Mouse (Mus musculus) adrenal gland, postnatal 4 days (tissue): ENCODE results near the gene Tmem267. TPM values are rescaled to one million over a fixed set of nuclear protein-coding genes. Genes with fewer than 3 reads are reported as not detected.
"Not testable (repeated sequence)": the region's sequence is repeated elsewhere in the genome, so short reads cannot be mapped to it uniquely, and the experiment has no call there.

Experiments
- DNase-seq, 2 experiments: peaks; one replicate each; pipeline ENCODE4 v3.0.0; 2021 to 2022; ENCODE audit warnings: low spot score in 2 of 2, mixed read lengths in 2 of 2
- long read RNA-seq, 2 experiments: library from polyadenylated mRNA; stranded (forward); transcript quantifications; one replicate each; pipeline ENCODE4 v2.0.0; 2021
- total RNA-seq, 2 experiments: library from RNA; stranded (reverse); gene quantifications; 2 replicates each; pipeline ENCODE4 v1.2.3; 2021

Gene Tmem267
- 10 to 100 TPM; 12.1 to 13.2 TPM for total RNA-seq
- long read RNA-seq, experiment 1, partial matches to known transcripts: 0 of 1 reads
- long read RNA-seq, experiment 1, other reads (novel, unspliced or antisense): 1 of 1 reads
- long read RNA-seq, experiment 2, partial matches to known transcripts: 0 of 5 reads
- long read RNA-seq, experiment 2, other reads (novel, unspliced or antisense): 3 of 5 reads

DNA sequence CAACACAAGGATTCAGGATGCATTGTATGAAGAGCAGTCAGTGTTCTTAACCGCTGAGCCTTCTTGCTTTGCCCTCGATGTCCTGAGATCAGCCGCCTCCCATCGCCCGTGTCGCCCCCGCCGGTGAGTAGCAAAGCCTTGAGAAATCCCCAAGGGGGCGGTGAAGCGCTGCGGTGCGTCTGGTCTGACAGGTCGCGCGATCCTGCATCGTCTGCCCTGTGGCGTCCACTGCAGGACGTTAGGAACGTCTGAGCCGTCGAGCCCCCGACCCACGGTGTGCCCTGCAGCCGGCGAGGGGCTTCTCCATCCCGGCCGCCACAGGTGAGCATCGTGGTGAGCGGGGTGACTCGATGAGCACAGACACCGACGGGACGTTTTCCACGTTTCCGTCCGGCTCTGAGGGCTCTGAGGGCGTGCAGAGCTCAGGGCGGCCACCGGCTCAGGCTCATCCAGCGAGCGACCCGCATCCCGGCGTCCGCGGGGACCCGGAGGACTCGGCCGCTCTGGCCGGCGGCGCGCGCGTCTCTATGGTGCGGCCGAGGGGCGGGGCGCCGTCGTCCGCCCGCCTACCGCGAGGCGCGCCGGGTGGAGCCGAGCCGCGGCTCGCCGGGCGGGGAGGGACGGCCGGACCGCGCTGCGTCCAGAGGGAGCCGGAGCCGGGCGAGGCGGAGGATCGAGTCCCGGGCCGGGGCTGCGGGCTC lies at the start of gene Tmem267, which contains the start of gene 3110070M22Rik:
Gene Tmem267, plus strand, starts transcription at position 160 of the 701 bp plus-strand sequence.
Gene 3110070M22Rik, minus strand, starts transcription at position 504 of the 701 bp plus-strand sequence.
- peak; percentile 73 to 94 for DNase-seq

DNA sequence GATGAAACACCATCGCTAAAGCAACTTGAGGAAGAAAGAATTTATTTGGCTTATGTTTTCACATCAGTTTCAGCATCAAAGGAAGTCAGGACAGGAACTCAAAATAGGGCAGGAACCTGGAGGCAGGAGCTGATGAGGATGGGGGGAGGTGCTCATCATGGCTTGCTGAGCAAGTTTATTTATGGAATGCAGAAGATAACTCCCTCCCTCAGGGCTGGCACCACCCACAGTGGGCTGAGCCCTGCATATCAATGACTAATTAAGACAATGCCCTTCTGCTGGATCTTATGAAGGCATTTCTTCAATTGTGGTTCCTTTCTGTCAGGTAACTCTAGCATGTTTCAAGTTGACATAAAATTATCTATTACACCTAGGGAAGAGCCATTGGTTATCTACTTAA lies 45.6 kb upstream of the Tmem267 start:
- no peak for DNase-seq

DNA sequence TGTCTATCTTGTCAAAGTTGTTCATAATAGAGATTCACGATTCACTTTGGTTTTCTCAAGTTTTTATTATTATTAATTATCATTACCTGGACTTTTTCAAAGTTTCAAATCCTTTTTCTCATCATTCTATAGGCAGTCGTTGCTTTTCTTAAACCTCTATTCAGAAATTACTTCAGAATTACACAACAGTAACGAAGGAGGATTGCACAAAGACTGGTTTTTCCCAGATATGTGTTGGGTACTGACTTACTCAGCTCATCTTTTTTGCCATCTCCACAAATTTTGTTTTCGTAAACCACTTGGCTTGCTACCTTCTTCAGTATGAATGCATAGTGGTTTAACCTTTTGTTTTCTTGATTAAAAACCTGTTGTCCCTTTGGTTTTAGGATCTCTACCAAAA lies 34.3 kb upstream of the Tmem267 start:
- DNase-seq: no peak

DNA sequence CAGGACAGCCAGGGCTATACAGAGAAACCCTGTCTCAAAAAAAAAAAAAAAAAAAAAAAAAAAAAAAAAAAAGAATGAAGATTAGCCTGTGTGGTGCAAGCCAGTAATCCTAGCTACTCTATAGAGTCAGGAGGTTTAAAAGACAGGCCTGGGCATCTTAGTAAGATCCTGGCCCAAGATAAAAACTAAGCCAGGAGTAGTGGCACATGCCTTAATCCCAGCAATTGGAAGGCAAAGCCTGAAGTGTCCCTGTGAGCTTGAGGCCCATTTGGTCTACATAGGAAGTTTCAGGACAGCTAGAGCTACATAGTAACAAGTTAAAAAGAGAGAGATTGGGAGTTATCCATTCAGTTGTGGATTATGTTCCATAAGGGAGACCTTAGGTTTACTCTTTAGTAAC lies 32.8 kb upstream of the Tmem267 start:
- no peak for DNase-seq

DNA sequence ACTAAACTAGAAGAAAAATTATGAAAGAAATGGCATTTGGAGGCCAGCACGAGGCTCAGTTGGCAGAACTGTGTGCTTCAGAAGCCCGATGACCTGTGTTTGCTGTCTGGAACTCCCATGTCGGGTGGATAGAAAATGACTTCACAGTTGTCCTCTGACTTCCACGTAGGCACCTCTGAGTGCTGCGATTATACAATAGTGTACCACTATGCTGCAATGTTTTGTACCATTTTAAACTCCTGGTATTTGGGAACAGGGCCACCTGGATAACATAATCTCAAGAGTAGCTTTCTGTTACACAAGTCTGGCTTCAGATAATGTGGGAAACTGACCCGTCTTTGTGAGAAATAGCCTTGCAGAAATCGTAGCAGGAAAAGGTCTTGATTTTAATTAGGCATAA lies 31.5 kb upstream of the Tmem267 start:
- DNase-seq: no peak

DNA sequence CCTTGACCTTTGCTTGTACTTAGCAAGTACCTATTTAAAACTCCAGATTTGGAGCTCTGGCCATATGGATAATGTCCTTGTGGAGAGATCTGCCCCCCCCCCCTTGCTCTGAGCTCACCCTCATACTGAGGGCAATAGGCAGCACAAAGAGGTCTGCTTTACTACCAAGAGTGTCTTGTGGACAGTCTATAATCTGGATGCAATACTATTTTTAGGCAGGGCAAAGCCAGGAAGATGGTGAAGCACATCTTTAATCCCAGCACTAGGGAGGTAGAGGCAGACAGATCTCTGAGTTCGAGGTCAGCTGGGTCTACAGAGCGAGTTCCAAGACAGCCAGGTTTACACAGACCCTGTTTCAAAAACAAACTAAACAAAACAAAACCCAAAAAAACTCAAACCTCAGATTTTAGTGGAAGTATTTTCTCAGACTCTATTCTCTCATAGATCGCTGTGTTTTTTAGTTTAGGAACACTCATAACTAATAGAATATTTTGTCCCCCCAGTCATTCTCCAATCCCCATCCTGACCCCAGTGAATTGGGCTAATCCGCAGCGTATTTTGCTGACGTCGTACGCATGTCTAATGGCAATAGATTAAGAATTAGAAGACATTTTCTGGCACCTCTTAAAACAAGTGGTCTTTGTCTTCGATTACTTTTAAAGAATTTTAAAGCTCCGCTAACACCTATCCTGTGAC lies 25.8 kb upstream of the Tmem267 start:
- no peak for DNase-seq

DNA sequence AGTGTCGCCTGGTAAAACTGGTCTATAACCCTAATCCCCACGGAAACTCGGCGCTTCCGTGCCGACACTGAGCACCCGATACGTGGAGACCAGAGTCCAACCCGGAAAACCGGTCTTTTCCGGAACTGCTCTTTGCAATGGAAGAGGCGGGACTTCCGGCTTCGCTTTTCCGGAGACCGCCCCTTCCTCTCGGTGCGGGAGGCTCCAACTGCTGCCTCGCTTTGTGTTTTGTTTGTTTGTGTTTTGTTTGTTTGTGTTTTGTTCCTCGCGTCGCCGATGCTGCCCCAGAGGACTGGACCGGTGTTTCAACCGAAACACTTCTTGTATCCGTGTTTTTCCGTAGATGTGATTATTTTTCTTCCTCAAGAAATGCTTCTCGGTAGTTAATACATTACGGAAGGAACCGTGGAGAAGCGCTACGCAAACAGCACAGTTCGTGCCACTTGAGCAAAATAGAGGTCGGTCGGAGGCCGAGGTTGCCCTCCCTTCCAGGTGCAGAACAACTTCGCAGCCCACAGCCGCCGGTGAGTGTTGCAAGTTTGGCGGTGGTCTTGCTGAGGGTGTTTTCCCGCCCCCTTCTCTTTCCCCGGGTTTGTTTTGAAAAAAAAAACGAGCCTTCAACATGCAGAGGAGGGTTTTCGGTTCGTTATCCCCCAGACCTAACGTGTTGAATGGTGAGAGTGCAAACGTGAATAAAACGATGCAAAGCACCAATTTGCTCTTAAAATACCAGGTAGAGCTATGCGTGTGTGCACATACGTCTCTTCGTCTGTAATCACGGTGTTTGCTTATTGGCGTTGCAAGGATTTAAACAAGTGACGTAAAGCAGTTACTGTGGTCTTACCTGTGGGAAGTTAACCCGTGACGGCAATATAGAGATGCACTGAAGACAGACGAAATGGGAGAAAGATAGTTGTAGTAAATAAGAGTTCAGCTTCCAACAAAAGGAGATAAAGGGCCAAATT lies 25.0 kb upstream of the Tmem267 start, which contains the start of gene 4833420G17Rik:
Gene 4833420G17Rik, plus strand, starts transcription at position 173 of the 965 bp plus-strand sequence.
- peak; percentile 40 to 73 for DNase-seq

DNA sequence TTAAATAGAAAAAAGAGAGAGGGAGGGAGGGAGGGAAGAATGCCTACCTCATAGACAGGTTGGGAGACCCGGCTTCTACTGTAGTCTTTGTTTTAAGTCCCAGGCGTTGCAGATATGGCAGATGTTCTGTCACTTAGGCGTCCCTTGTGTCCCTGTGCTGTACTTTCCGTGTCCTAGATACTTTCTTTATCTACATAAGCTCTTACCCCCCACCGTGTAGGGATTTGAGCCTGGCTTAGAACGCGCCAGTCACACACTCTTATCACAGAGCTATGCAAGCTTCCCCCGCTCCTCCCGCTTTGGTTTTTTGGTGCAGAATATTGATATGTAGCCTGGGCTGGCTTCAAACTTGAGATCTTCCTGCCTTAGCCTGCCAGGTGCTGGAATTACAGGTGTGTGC lies 11.2 kb upstream of the Tmem267 start:
- no peak for DNase-seq

DNA sequence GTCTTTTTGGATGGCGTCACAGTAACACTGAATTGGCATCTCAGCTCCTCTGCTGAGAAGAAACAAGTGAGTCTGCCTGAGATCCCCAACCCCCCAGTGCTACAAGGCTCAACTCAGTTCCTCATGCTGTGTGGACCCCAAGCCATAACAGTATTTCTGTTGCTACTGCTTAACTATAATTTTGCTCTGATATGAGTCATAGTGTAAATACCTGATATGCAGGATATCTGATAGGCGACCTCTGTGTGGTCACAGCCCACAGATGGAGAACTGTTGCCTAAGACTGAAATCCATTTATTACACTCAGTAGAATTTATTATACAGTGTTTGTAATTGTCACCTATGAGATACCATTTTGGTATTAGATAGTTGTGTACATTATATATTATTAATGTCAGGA lies 10.1 kb upstream of the Tmem267 start:
- no peak for DNase-seq

DNA sequence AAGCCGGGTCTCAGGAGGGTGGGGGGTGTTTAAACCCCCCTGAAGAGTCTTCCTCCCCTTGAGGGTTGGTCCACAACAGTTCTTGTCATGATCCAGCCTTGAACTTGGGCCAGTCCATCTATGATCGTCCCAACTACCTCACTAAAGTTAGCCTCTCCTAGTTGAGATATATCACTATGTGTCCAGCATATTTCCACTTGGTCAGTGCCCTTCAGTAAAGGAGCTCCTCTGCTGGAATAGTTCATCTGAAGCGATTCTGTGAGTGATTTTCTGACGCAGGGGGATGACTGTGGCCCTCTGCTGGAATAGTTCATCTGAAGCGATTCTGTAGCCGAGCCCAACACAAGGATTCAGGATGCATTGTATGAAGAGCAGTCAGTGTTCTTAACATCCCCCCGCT lies 485 bp upstream of the Tmem267 start:
- no peak for DNase-seq

DNA sequence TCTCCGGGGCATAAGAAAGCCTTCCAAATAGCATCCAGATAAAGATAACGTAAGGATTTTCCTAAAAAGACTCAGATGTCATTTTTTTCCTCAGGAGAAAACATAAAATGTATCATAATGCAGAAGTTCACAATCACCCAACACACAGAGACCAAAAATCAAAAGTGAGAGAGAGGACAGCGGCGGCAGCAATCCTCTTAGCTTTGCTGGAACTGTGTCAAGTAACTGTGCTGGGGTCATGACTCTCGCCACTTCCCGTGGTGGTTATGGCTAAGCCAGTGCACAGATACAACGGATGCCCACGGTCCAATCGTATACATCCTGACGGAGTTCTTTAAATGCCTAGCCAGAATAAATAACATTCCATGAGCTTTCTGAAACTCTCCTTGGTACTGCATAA lies 4.2 kb downstream of the Tmem267 start:
- not testable (repeated sequence) for DNase-seq

DNA sequence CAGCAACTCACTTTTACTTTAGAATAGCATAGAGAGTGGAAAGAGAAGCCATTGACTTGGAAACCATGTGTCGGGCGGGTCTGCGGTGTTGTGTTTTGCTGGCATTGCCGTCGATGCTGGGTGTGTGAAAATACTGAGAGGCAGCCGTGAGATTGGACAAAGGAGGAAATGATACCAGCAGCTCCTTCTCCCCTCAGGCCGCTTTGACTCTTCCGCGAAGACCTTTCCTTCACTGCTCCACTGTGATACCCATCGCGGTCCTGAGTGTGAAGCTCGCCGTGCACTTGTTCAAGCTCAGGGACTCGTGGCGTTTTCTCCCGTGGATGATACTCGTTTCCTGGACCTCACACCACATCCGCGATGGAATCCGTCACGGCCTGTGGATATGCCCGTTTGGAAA lies 7.1 kb downstream of the Tmem267 start:
- not testable (repeated sequence) for DNase-seq

DNA sequence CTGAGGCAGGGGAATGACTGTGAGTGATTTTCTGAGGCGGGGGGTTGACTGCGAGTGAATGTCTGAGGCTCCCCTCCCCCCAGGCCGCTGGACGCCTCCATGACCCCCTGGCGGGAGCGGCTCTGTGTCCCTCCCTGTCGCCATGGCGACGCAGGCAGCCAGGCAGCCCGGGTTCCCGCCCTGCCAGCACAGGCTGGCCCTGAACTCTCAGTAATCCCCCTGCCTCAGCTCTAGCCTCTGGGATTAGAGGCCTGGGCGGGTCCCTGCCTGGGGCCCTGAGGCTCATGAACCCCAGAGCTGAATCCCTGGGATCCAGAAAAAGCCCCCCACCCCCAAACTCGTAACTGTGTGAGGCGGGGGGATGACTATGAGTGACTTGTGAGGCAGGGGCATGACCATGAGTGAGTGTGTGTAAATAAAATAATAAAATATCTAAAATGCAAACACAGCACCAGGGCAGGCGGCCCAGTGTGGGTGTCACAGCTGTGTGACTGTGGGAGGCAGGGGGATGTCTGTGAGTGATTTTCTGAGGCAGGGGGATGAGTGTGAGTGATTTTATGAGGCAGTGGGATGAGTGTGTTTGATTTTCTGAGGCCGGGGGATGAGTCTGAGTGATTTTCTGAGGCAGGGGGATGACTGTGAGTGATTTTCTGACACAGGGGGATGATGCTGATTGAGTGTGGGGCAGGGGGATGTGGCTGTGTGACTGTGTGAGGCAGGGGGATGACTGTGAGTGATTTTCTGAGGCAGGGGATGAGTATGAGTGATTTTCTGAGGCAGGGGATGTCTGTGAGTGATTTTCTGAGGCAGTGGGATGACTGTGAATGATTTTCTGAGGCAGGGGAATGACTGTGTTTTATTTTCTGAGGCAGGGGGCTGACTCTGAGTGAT lies 108.7 kb downstream of the Tmem267 start:
- DNase-seq: peak; percentile 29 to 34

DNA sequence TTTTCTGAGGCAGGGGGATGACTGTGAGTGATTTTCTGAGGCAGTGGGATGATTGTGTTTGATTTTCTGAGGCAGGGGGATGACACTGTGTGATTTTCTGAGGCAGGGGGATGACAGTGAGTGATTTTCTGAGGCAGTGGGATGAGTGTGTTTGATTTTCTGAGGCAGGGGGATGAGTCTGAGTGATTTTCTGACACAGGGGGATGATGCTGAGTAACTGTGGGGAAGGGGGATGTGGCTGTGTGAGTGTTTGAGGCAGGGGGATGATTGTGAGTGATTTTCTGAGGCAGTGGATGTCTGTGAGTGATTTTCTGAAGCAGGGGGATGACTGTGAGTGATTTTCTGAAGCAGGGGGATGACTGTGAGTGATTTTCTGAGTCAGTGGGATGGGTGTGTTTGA lies 110.6 kb downstream of the Tmem267 start:
- DNase-seq: peak in 1 of 2 experiments; percentile 43

DNA sequence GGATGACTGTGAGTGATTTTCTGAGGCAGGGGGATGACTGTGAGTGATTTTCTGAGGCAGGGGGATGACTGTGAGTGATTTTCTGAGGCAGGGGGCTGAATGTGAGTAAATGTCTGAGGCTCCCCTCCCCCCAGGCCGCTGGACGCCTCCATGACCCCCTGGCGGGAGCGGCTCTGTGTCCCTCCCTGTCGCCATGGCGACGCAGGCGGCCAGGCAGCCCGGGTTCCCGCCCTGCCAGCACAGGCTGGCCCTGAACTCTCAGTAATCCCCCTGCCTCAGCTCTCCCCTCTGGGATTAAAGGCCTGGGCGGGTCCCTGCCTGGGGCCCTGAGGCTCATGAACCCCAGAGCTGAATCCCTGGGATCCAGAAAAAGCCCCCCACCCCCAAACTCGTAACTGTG lies 111.2 kb downstream of the Tmem267 start:
- DNase-seq: peak; percentile 38 to 67

DNA sequence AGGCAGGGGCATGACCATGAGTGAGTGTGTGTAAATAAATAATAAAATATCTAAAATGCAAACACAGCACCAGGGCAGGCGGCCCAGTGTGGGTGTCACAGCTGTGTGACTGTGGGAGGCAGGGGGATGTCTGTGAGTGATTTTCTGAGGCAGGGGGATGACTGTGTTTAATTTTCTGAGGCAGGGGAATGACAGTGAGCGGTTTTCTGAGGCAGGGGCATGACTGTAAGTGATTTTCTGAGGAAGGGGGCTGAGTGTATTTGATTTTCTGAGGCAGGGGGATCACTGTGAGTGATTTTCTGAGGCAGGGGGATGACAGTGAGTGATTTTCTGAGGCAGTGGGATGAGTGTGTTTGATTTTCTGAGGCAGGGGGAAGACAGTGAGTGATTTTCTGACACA lies 111.7 kb downstream of the Tmem267 start:
- DNase-seq: not testable (repeated sequence)

DNA sequence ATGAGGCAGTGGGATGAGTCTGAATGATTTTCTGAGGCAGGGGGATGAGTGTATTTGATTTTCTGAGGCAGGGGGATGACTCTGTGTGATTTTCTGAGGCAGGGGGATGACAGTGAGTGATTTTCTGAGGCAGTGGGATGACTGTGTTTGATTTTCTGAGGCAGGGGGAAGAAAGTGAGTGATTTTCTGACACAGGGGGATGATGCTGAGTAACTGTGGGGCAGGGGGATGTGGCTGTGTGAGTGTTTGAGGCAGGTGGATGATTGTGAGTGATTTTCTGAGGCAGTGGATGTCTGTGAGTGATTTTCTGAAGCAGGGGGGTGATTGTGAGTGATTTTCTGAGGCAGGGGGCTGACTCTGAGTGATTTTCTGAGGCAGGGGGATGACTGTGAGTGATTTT lies 112.3 kb downstream of the Tmem267 start:
- DNase-seq: peak; percentile 80 to 82

DNA sequence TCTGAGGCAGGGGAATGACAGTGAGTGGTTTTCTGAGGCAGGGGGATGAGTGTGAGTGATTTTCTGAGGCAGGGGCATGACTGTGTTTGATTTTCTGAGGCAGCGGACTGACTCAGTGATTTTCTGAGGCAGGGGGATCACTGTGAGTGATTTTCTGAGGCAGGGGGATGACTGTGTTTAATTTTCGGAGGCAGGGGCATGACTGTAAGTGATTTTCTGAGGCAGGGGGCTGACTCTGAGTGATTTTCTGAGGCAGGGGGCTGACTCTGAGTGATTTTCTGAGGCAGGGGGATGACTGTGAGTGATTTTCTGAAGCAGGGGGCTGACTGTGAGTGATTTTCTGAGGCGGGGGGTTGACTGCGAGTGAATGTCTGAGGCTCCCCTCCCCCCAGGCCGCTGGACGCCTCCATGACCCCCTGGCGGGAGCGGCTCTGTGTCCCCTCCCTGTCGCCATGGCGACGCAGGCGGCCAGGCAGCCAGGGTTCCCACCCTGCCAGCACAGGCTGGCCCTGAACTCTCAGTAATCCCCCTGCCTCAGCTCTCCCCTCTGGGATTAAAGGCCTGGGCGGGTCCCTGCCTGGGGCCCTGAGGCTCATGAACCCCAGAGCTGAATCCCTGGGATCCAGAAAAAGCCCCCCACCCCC lies 115.0 kb downstream of the Tmem267 start:
- peak; percentile 50 to 60 for DNase-seq

DNA sequence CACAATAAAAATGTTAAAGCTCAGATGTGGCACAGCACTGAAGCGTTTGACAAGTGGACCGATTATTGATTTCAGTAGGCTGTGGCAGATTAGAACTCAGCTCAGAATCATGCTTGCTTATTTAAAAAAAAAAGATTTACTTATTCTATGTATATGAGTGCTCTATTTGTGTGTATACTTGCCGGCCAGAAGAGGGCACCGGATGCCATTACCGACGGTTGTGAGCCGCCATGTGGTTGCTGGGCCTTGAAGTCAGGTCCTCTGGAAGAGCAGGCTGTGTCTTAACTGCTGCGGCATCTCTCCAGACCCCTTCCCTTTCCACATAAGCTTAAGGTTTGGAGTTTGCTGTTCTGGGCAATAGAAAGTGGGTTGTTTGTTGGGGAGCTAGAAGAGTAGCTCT lies 116.1 kb downstream of the Tmem267 start:
- DNase-seq: not testable (repeated sequence)
